Mouse (Mus musculus): Measurements from ENCODE around the gene Dhdds. TPM values are rescaled to one million over a fixed set of nuclear protein-coding genes. Genes with fewer than 3 reads are reported as not detected.
"Not testable (repeated sequence)": the region's sequence is repeated elsewhere in the genome, so short reads cannot be mapped to it uniquely, and the experiment has no call there.

Dhdds gene
- polyA plus RNA-seq, 1 experiment from 2014 or later, result 41.8 TPM

GRCm38 (mm10) chr4:133991087-133991660 lies 9.5 kb downstream of the Dhdds start:
- Histone ChIP-seq H3K9me3 (replicated peaks) (no peaks in the 10 kb centered on the region), H3K27me3 (ENCODE audit: low read depth, poor library complexity, severe bottlenecking) (no peaks in the 10 kb centered on the region), H3K27ac (no peak overlapping the region), H3K36me3 (peaks cover 98% of the 10 kb centered on the region), H3K4me3 (no peak overlapping the region), H3K4me1 (no peaks in the 10 kb centered on the region)
- 91% methylated on average over 13 of the region's 13 CpGs for WGBS
- no peak for DNase-seq (ENCODE audit: low spot score)

DNA sequence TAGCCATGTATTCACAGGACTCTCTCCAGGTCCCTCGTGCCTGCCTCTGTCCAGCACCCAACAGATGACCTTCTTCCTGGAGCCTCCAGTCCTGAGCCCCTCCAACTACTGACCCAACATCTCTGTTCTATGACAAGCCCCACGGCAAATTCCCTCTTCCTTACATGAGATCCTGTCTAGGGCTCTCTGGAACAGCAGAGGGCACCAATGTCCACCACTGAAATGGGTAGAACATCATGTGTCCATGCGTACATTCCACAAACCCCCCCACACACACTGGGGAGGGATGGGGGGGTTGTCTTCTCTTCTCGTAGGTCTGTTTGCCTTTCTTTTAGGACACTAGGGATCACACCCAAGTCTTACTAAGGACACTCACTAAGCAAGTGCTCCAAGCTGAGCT lies 10.7 kb downstream of the Dhdds start:
- H3K9me3 ChIP-seq (replicated peaks), result no peaks in the 10 kb centered on the region
- peaks cover 95% of the 10 kb centered on the region for H3K36me3 ChIP-seq
- no peaks in the 10 kb centered on the region for H3K4me1 ChIP-seq
- DNase-seq (ENCODE audit: low spot score), result no peak
- H3K27ac ChIP-seq, result no peak overlapping the region
- no peak overlapping the region for H3K4me3 ChIP-seq
- no peaks in the 10 kb centered on the region for H3K27me3 ChIP-seq (ENCODE audit: low read depth, poor library complexity, severe bottlenecking)
- WGBS, result 79% methylated on average over 4 of the region's 4 CpGs

GRCm38 (mm10) chr4:133988289-133988688 lies 12.4 kb downstream of the Dhdds start:
- H3K36me3 ChIP-seq, result peaks cover 83% of the 10 kb centered on the region
- H3K4me1 ChIP-seq; H3K9me3 ChIP-seq (replicated peaks); H3K4me3 ChIP-seq; H3K27me3 ChIP-seq (ENCODE audit: low read depth, poor library complexity, severe bottlenecking); H3K27ac ChIP-seq; DNase-seq (ENCODE audit: low spot score): not testable (repeated sequence)
- 90% methylated on average over 8 of the region's 8 CpGs for WGBS

DNA sequence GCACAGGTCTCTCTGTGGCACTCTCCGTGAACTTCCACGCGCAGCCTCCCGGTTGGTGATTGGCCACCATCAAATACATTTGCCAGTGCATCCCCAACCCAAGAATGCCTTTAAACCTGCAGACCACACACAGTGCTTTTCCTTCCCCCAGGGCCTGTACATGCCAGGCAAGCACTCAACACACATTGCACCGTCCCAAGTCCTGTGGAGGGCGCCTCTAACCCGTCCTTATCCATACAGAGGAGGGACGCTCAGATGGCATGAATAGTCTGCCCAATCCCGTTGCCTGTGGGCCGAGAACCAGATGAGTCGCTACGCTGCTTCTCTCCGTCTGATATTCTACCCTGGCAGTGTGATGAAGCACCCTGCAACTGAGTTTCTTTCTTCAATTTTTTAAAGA lies 17.8 kb downstream of the Dhdds start:
- 86% methylated on average over 13 of the region's 13 CpGs for WGBS
- H3K27me3 ChIP-seq (ENCODE audit: low read depth, poor library complexity, severe bottlenecking), result no peaks in the 10 kb centered on the region
- no peaks in the 10 kb centered on the region for H3K9me3 ChIP-seq (replicated peaks)
- peaks cover 83% of the 10 kb centered on the region for H3K36me3 ChIP-seq
- no peak overlapping the region for H3K4me3 ChIP-seq
- no peaks in the 10 kb centered on the region for H3K4me1 ChIP-seq
- H3K27ac ChIP-seq, result no peak overlapping the region
- no peak for DNase-seq (ENCODE audit: low spot score)

- Histone ChIP-seq H3K27ac (no peak overlapping the region), H3K9me3 (replicated peaks) (no peaks in the 10 kb centered on the region), H3K36me3 (peaks cover 81% of the 10 kb centered on the region), H3K27me3 (ENCODE audit: low read depth, poor library complexity, severe bottlenecking) (no peaks in the 10 kb centered on the region), H3K4me1 (no peaks in the 10 kb centered on the region), H3K4me3 (no peak overlapping the region)
- DNase-seq (ENCODE audit: low spot score), result no peak
- 86% methylated on average over 5 of the region's 5 CpGs for WGBS
These were observed 20.2 kb downstream of the Dhdds start for GRCm38 (mm10) chr4:133980496-133980895.

- WGBS, result 91% methylated on average over 10 of the region's 10 CpGs
- Histone ChIP-seq H3K27me3 (ENCODE audit: low read depth, poor library complexity, severe bottlenecking) (no peaks in the 10 kb centered on the region), H3K4me1 (no peaks in the 10 kb centered on the region), H3K4me3 (no peak overlapping the region), H3K36me3 (peaks cover 82% of the 10 kb centered on the region), H3K9me3 (replicated peaks) (no peaks in the 10 kb centered on the region), H3K27ac (no peak overlapping the region)
- no peak for DNase-seq (ENCODE audit: low spot score)
These were observed 22.6 kb downstream of the Dhdds start for GRCm38 (mm10) chr4:133978021-133978711.

DNA sequence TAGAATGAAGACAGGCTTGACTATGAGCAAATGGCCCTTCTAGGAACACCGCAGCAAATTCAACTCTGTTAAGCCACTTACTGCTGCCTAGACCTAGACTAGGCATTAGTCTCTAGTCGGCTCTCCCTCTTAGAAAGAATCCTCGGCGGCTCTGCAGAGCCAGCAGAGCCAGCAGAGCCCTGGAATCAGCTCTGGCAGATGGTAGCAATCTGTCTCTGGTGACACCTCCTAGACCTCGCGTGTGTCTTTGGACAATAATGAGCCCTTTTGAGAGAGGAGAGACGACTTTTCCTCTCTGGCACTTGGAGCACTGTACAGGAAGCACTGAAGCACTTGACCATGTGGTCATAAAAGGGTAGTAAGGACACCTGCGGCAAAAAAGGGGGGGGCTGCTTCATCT lies 29.0 kb downstream of the Dhdds start:
- DNase-seq (ENCODE audit: low spot score), result no peak
- no peak overlapping the region for H3K27ac ChIP-seq
- H3K36me3 ChIP-seq, result peaks cover 58% of the 10 kb centered on the region
- 0 out of 2 replicates have a peak, but pooled peaks cover 4% of the 10 kb centered on the region for H3K27me3 ChIP-seq (ENCODE audit: low read depth, poor library complexity, severe bottlenecking)
- no peak overlapping the region for H3K4me3 ChIP-seq
- H3K9me3 ChIP-seq (replicated peaks), result no peaks in the 10 kb centered on the region
- peaks cover 20% of the 10 kb centered on the region for H3K4me1 ChIP-seq
- 61% methylated on average over 8 of the region's 8 CpGs for WGBS

DNA sequence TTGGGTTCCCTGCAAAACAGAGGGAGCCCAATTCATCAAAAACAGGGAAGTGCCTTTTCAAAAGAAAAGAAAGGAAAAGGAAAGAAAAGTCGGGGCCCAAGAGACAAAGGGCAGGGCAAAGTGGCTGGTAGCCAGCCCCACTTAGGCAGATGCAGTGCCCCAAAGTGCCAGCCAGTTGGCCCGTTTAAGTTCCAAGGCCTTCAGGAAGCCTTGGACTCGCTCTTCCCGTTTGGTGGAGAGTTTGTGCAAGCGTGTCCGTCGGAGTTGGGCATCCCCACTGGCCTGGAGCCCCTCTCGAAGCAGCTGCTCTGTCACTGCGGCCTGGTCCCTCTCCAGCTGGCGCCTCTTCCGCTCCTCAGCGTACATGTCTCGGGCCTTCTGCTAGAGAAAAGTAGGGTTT lies 29.8 kb downstream of the Dhdds start:
- DNase-seq (ENCODE audit: low spot score), result no peak
- 0 out of 2 replicates have a peak, but pooled peaks cover 4% of the 10 kb centered on the region for H3K27me3 ChIP-seq (ENCODE audit: low read depth, poor library complexity, severe bottlenecking)
- H3K27ac ChIP-seq, result no peak overlapping the region
- peaks cover 58% of the 10 kb centered on the region for H3K36me3 ChIP-seq
- H3K9me3 ChIP-seq (replicated peaks), result no peaks in the 10 kb centered on the region
- peaks cover 27% of the 10 kb centered on the region for H3K4me1 ChIP-seq
- H3K4me3 ChIP-seq, result no peak overlapping the region
- 94% methylated on average over 13 of the region's 13 CpGs for WGBS

GRCm38 (mm10) chr4:133970196-133970595 lies 30.5 kb downstream of the Dhdds start:
- DNase-seq (ENCODE audit: low spot score), result no peak
- Histone ChIP-seq H3K36me3 (peaks cover 60% of the 10 kb centered on the region), H3K27ac (no peak overlapping the region), H3K9me3 (replicated peaks) (no peaks in the 10 kb centered on the region), H3K4me3 (no peak overlapping the region), H3K4me1 (peaks cover 31% of the 10 kb centered on the region), H3K27me3 (ENCODE audit: low read depth, poor library complexity, severe bottlenecking) (0 out of 2 replicates have a peak, but pooled peaks cover 4% of the 10 kb centered on the region)
- 52% methylated on average over 4 of the region's 4 CpGs for WGBS

GRCm38 (mm10) chr4:133969114-133969770 lies 31.5 kb downstream of the Dhdds start:
- Histone ChIP-seq H3K36me3 (peaks cover 59% of the 10 kb centered on the region), H3K9me3 (replicated peaks) (no peaks in the 10 kb centered on the region), H3K27me3 (ENCODE audit: low read depth, poor library complexity, severe bottlenecking) (0 out of 2 replicates have a peak, but pooled peaks cover 4% of the 10 kb centered on the region), H3K4me3 (peak overlapping the region; percentile 79), H3K27ac (peak overlapping the region; percentile 99), H3K4me1 (peaks cover 31% of the 10 kb centered on the region)
- no peak for DNase-seq (ENCODE audit: low spot score)
- WGBS, result 48% methylated on average over 8 of the region's 8 CpGs

DNA sequence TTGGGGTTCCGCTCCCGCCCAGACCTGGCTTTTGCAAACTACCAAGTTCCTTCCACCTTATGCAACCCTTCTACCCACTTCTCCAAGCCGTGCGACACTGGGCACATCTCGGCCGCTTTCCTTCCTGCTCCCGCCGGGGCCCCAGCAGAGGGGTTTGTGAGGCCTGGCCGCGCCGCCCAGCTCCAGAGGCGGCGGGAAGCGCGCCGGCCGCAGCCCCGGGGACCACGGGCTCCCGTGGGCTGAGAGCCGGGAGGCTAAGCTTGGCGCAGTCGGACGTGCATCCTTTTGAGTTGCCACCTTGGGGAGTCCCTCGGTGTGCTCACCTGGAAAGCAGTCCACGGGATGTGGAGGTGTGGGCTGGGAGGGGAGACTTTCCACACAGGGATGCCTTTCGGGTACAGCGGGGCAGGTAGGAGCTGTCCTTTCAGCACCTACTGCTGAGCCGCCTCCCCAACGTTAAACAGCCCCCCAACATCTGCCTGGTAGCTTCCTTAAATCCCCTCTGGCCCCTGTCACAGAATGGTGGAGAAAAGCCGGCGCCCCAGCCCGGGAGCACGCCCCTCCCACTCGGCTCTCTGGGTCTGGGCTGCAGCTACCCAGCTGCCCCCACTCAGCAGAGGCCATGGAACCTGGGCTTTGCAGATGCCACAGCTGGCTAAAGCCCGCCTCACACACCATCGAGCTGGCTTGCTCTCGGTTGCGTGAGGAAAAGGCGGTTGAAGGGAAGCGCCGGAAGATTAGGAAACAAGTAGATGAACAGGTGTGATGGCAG lies 32.4 kb downstream of the Dhdds start, which contains the start of gene Hmgn2:
Hmgn2 (minus strand) TSS at position 501 of the 772 bp plus-strand sequence.
- Histone ChIP-seq H3K36me3 (peaks cover 67% of the 10 kb centered on the region), H3K9me3 (replicated peaks) (no peaks in the 10 kb centered on the region), H3K4me3 (peak within 1 kb of the TSS; percentile 79), H3K27ac (peak within 1 kb of the TSS; percentile 99), H3K27me3 (ENCODE audit: low read depth, poor library complexity, severe bottlenecking) (0 out of 2 replicates have a peak, but pooled peaks cover 4% of the 10 kb centered on the region), H3K4me1 (peaks cover 31% of the 10 kb centered on the region)
- WGBS, result under 1% methylated on average over 42 of the region's 42 CpGs
- DNase-seq (ENCODE audit: low spot score), result peak; percentile 77

GRCm38 (mm10) chr4:133967866-133968149 lies 32.9 kb downstream of the Dhdds start:
- Histone ChIP-seq H3K9me3 (replicated peaks) (no peaks in the 10 kb centered on the region), H3K36me3 (peaks cover 68% of the 10 kb centered on the region), H3K4me1 (peaks cover 31% of the 10 kb centered on the region), H3K27me3 (ENCODE audit: low read depth, poor library complexity, severe bottlenecking) (0 out of 2 replicates have a peak, but pooled peaks cover 4% of the 10 kb centered on the region), H3K4me3 (peak overlapping the region; percentile 79), H3K27ac (peak overlapping the region; percentile 99)
- WGBS, result under 1% methylated on average over 29 of the region's 29 CpGs
- peak; percentile 97 for DNase-seq (ENCODE audit: low spot score)
